Mouse (Mus musculus): Measurements from ENCODE around the gene Nr2e3. TPM values are rescaled to one million over a fixed set of nuclear protein-coding genes. Genes with fewer than 3 reads are reported as not detected.

The Nr2e3 gene
- polyA plus RNA-seq, 1 experiment from 2014 or later, result 2.6 TPM

DNA sequence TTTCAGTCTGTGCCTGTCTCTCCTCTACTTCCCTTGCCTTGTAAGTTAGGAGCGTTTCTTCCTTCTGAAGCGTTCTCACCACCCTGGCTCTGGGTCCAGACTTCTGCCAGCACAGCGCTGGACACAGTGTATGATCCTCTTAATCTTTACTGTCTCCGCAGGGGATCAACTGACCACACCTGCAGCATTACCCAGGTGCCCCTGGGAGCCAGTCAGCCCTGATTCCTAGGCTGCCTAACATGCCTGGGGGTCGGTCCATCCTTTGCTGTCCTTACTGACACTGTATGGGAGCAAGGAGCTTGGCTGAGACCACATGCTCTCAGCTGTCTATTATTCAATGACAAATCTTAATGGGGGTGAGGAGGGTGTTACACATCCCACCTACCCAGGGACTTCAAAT is 10.5 kb downstream of the Nr2e3 start:
- no peaks in the 10 kb centered on the region for H3K4me1 ChIP-seq

DNA sequence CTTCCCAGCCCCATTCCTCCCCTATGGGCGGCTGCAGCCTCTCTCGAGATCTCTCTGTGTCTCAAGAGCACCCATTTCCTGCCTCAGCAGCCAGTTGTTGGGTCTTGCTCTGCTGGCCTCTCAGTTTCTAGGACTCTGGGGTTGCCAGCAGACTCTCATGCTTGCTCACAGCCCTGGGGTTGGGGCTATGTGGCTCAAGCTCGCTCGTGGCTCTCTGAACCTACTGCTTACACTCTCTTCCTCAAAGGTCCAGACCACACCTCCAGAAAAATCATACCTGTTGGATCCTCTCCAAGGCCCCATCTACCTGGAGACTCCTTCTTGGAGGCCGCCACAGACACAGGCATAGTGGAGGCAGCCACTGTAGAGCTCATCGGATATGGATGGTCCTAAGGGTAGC is 10.9 kb downstream of the Nr2e3 start:
- WGBS, result 77% methylated on average over 6 of the region's 6 CpGs
- no peak overlapping the region for H3K9ac ChIP-seq
- H3K27ac ChIP-seq, result no peak overlapping the region
- H3K27me3 ChIP-seq, result no peaks in the 10 kb centered on the region
- H3K9me3 ChIP-seq, result no peaks in the 10 kb centered on the region
- no peaks in the 10 kb centered on the region for H3K4me1 ChIP-seq
- H3K36me3 ChIP-seq, result no peaks in the 10 kb centered on the region
- no peak overlapping the region for H3K4me3 ChIP-seq
- no peak overlapping the region for H3K4me2 ChIP-seq
- ATAC-seq (ENCODE audit: insufficient number of reproducible peaks, insufficient read depth, low FRiP score, low TSS enrichment, low read depth), result no peak

More for the DNA sequence above, 10.5 kb downstream of the Nr2e3 start:
- Histone ChIP-seq H3K9me3 (no peaks in the 10 kb centered on the region), H3K9ac (no peak overlapping the region), H3K4me2 (no peak overlapping the region), H3K27me3 (no peaks in the 10 kb centered on the region), H3K36me3 (no peaks in the 10 kb centered on the region), H3K27ac (no peak overlapping the region), H3K4me3 (no peak overlapping the region)
- ATAC-seq (ENCODE audit: insufficient number of reproducible peaks, insufficient read depth, low FRiP score, low TSS enrichment, low read depth), result no peak
- 88% methylated on average over 5 of the region's 5 CpGs for WGBS

DNA sequence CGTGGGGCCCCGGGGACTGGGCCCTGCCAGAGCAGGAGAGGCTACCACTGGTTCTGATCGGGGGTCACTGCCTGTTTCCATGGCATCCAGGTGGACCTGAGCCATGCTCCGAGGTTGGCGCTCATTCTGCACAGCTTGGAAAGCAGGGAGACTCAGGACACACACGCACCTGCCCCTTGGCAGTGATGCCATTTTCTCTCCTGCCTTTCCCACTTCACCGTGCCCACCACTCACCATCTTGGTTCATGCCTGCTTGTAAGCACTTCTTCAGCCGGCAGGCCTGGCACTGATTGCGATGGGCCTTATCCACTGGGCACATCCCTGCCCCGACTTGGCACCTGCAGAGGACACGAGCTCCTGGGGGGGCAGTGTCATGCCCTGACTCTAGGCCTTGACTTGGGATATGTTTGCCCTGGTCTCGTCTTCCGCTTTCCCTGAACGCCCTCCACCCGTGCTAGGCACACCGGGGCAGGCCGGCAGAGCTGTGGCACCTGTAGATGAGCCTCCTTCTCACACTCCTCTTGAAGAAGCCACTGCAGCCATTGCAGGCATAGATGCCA is 11.7 kb downstream of the Nr2e3 start:
- Histone ChIP-seq H3K9ac (no peak overlapping the region), H3K9me3 (no peaks in the 10 kb centered on the region), H3K4me1 (peaks cover 2% of the 10 kb centered on the region; the same call in 1 of the 2 replicates), H3K4me3 (no peak overlapping the region), H3K27me3 (no peaks in the 10 kb centered on the region), H3K27ac (no peak overlapping the region), H3K36me3 (no peaks in the 10 kb centered on the region), H3K4me2 (no peak overlapping the region)
- WGBS, result 88% methylated on average over 17 of the region's 17 CpGs
- ATAC-seq (ENCODE audit: insufficient number of reproducible peaks, insufficient read depth, low FRiP score, low TSS enrichment, low read depth), result no peak

DNA sequence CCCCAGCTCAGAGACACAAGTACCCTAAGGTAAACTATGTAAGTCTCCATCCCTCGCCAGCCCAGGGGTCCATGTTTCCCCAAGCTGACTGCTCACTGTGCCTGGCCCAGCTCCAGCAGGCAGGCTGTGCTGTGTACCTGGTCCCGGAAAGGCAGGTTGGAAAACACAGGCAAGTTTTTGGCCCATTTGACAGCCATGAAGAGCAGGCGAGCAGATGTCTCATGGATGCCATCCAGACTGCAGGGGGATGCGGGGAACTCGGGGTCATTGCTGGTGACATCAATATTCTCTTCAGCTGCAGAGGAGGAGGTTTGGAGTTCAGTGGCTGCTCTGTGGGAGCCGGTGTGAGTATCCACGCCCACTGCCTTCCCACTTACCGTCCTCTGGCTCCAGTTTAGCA is 12.2 kb downstream of the Nr2e3 start:
- Histone ChIP-seq H3K4me2 (no peak overlapping the region), H3K27me3 (no peaks in the 10 kb centered on the region), H3K4me1 (peaks cover 2% of the 10 kb centered on the region; the same call in 1 of the 2 replicates), H3K9me3 (no peaks in the 10 kb centered on the region), H3K36me3 (no peaks in the 10 kb centered on the region), H3K27ac (no peak overlapping the region), H3K9ac (no peak overlapping the region), H3K4me3 (no peak overlapping the region)
- no peak for ATAC-seq (ENCODE audit: insufficient number of reproducible peaks, insufficient read depth, low FRiP score, low TSS enrichment, low read depth)
- 74% methylated on average over 8 of the region's 8 CpGs for WGBS

DNA sequence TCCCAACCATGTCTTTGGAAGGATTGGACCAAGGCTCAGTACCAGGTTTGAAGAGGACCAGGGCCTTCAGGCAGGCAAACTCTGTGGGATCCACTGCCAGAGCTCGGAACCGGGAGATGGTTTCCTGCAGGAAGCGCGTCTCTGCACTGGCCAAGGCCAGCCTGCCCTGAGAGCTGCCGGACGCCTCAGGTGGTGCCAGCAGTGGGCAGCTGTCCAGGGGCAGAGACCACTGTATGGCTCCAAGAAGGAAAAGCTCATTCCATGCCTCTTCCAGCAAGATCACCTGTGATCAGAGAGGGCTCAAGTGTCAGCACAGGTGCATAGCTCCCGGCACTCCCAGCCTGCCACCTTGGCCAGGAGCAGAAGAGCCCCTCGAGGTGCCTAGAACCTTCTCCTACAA is 13.2 kb downstream of the Nr2e3 start:
- no peaks in the 10 kb centered on the region for H3K9me3 ChIP-seq
- H3K4me2 ChIP-seq, result no peak overlapping the region
- peaks cover 2% of the 10 kb centered on the region; the same call in 1 of the 2 replicates for H3K4me1 ChIP-seq
- no peak overlapping the region for H3K4me3 ChIP-seq
- H3K27ac ChIP-seq, result no peak overlapping the region
- 89% methylated on average over 8 of the region's 8 CpGs for WGBS
- no peaks in the 10 kb centered on the region for H3K36me3 ChIP-seq
- ATAC-seq (ENCODE audit: insufficient number of reproducible peaks, insufficient read depth, low FRiP score, low TSS enrichment, low read depth), result no peak
- H3K27me3 ChIP-seq, result no peaks in the 10 kb centered on the region
- no peak overlapping the region for H3K9ac ChIP-seq

DNA sequence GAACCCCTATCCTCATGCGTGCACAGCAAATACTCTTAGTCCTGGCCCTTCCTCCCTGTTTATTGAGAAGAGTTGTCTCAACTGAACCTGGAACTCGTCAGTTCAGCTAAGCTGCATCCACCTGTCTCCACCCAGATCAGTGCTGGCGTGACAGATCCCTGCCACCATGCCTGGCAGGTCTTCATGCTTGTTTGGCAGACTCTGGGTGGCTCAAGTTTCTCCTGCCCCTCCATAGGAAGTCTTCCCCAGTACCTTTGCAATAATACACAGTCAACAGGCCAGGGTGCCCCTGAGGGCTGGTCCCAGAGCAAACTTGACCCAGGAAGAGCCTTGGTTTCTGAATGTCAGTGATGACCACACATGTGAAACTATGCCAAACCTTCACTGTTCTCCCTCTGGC is 15.2 kb downstream of the Nr2e3 start:
- Histone ChIP-seq H3K4me1 (peaks cover 2% of the 10 kb centered on the region; the same call in 1 of the 2 replicates), H3K9ac (no peak overlapping the region), H3K27ac (no peak overlapping the region), H3K36me3 (no peaks in the 10 kb centered on the region), H3K4me2 (no peak overlapping the region), H3K27me3 (no peaks in the 10 kb centered on the region), H3K9me3 (no peaks in the 10 kb centered on the region), H3K4me3 (no peak overlapping the region)
- 59% methylated on average over 3 of the region's 3 CpGs for WGBS
- ATAC-seq (ENCODE audit: insufficient number of reproducible peaks, insufficient read depth, low FRiP score, low TSS enrichment, low read depth), result no peak

DNA sequence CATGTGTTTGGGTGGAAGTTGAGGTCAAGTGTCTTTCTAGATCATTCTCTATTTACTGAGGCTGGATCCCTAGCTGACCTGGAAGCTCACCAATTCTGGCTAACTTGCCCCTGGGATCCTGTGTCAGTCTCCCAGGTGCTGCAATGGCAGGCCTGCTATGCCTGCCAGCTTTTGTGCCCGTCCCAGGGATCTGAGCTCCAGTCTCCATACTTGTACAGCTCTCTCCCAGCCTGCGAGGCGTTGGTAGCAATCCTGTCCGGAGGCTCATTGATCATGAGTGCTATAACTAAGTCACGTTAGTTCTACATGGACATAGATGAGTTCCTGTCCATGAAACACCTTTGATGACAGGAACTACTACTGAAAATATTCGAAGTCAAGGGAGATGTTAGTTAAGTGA is 16.6 kb downstream of the Nr2e3 start:
- no peaks in the 10 kb centered on the region for H3K27me3 ChIP-seq
- 86% methylated on average over 6 of the region's 6 CpGs for WGBS

DNA sequence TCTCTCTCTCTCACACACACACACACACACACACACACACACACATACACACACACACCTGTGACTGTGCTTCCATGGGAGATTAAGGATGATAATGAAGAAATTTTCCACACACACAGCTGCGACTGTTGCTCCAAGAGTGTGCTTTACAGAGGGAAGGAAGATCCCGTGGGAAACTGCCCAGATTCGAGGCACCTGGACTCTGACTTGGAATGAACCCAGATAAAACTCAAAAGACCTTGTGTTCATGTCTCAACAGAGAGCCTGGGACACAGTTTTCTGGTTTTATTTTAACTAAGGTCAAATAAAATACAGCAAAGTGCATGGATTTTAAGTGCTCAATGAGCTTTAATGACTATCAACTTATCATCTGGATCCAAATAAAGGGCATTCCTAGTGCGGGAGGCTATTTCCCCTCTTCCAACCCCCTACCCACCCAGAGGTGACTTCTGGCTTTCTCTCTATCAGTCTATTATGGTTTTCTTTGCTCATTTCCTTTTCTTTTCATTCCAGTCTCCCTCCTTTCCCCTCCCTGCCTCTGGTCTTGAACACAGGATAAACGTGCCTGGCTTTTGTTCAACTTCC is 17.9 kb downstream of the Nr2e3 start:
- no peak overlapping the region for H3K9ac ChIP-seq
- no peak for ATAC-seq (ENCODE audit: insufficient number of reproducible peaks, insufficient read depth, low FRiP score, low TSS enrichment, low read depth)
- H3K27ac ChIP-seq, result no peak overlapping the region
- WGBS, result 52% methylated on average over 5 of the region's 5 CpGs
- no peaks in the 10 kb centered on the region for H3K9me3 ChIP-seq
- H3K4me2 ChIP-seq, result no peak overlapping the region
- H3K36me3 ChIP-seq, result no peaks in the 10 kb centered on the region
- peaks cover 2% of the 10 kb centered on the region; the same call in 1 of the 2 replicates for H3K4me1 ChIP-seq
- H3K27me3 ChIP-seq, result no peaks in the 10 kb centered on the region
- H3K4me3 ChIP-seq, result no peak overlapping the region

More for the DNA sequence above, 16.6 kb downstream of the Nr2e3 start:
- H3K4me2 ChIP-seq, result no peak overlapping the region
- ATAC-seq (ENCODE audit: insufficient number of reproducible peaks, insufficient read depth, low FRiP score, low TSS enrichment, low read depth), result no peak
- H3K9ac ChIP-seq, result no peak overlapping the region
- no peaks in the 10 kb centered on the region for H3K36me3 ChIP-seq
- H3K27ac ChIP-seq, result no peak overlapping the region
- no peaks in the 10 kb centered on the region for H3K9me3 ChIP-seq
- no peak overlapping the region for H3K4me3 ChIP-seq
- H3K4me1 ChIP-seq, result peaks cover 2% of the 10 kb centered on the region; the same call in 1 of the 2 replicates

DNA sequence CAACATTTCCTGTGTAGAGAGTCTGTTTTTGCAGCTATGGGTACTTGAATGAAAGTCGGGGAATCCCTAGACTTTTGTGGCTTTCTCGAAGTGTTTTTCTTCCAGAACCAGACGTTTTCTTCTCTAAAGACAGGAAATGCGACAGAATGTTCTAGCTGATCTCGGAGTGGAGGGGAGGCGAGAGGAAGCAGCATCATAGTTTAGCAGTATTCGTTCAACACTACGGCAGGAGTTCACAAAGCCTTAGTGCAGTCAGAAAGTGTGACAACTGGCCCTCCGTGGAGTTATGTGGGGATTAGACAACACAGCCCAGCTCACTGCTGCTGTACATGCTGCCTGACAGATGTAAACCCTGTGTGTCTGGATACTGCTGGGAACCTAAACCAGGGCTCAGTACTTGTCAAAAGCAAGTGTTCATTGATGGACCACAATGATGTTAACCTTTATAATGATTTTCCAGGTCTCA is 18.5 kb downstream of the Nr2e3 start:
- Histone ChIP-seq H3K4me3 (no peak overlapping the region), H3K9me3 (no peaks in the 10 kb centered on the region), H3K4me1 (peaks cover 2% of the 10 kb centered on the region; the same call in 1 of the 2 replicates), H3K27ac (no peak overlapping the region), H3K9ac (no peak overlapping the region), H3K27me3 (no peaks in the 10 kb centered on the region), H3K36me3 (no peaks in the 10 kb centered on the region), H3K4me2 (no peak overlapping the region)
- WGBS, result 55% methylated on average over 9 of the region's 9 CpGs
- ATAC-seq (ENCODE audit: insufficient number of reproducible peaks, insufficient read depth, low FRiP score, low TSS enrichment, low read depth), result no peak

DNA sequence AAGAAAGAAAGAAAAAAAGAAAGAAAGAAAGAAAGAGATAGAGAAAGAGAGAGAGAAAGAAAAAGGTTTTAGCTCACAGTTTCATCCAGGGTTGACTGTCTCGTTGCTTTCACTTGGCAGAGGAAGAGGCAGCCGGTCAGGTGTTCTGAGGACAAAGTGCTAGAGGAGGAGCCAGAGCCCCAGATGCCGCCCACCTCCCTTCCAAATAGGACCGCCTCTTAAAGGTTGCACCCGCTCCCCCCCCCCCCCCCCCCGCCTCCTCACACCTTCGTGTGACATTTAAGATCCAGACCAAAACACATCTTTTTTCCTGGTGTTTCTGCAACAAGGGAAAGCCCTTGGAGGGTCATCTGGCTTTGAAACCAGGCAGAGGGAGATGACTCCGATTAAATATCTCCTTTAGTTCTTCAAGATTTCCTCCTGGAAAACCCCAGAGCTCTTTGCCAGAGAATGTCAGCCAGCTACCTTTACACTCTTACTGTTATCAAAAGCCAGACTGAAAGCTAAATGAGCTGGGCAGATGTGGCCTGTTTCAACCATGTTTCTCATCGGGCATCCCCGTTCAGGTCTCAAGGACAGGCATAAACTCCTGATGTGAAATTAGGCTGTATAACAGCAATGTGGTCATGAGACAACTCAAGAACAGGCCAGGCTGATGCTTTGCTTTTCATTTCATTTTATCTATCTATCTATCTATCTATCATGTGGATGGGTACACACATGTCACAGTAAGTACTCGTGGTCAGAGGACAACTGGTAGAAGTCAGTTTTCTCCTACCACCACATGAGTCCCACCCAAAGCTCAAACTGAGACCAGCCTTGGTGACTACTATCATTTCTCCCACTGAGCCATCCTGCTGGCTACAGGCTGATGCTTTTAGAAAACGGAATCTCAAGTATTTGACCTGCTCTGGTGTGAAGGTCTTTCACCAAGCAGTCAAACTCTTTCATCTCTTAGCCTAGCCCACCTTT is 19.3 kb downstream of the Nr2e3 start:
- Histone ChIP-seq H3K4me3 (no peak overlapping the region), H3K4me1 (peaks cover 2% of the 10 kb centered on the region; the same call in 1 of the 2 replicates), H3K36me3 (no peaks in the 10 kb centered on the region), H3K4me2 (no peak overlapping the region), H3K9ac (no peak overlapping the region), H3K27me3 (no peaks in the 10 kb centered on the region), H3K27ac (no peak overlapping the region), H3K9me3 (no peaks in the 10 kb centered on the region)
- no peak for ATAC-seq (ENCODE audit: insufficient number of reproducible peaks, insufficient read depth, low FRiP score, low TSS enrichment, low read depth)
- 75% methylated on average over 9 of the region's 12 CpGs for WGBS

DNA sequence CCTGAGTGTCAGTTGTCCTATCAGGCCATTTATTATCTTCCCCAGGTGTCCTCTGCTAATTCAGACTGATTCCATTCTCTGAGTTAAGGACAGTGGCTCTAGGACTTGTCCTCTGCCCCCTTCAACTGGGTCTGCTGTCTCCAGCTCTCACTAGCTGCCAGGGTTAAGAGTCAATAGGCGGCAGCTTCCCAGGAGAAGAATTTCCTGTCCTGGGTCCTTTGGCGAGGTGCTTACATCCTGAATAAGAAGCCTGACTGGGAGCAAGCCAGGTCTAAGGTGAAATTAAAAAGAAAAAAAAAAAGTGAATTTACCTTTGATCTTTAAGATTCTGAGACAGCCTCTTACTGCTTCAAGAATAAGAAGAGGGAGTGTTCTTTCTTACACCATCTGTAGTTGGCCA is 20.8 kb downstream of the Nr2e3 start:
- no peaks in the 10 kb centered on the region for H3K9me3 ChIP-seq

More for the DNA sequence above, 20.8 kb downstream of the Nr2e3 start:
- Histone ChIP-seq H3K27ac (no peak overlapping the region), H3K36me3 (no peaks in the 10 kb centered on the region), H3K4me2 (no peak overlapping the region), H3K9ac (no peak overlapping the region), H3K27me3 (no peaks in the 10 kb centered on the region), H3K4me1 (peaks cover 2% of the 10 kb centered on the region; the same call in 1 of the 2 replicates), H3K4me3 (no peak overlapping the region)
- 64% methylated on average over 2 of the region's 2 CpGs for WGBS
- no peak for ATAC-seq (ENCODE audit: insufficient number of reproducible peaks, insufficient read depth, low FRiP score, low TSS enrichment, low read depth)

Measured in embryonic facial prominence, embryonic 13.5 days (tissue).